25 mouse cellular contexts compared by ENCODE assay signal in genomic region chr4:131585946-131586345, GRCm38 (mm10).
DNase-seq lines count a peak whose midpoint lies in the region; TF ChIP-seq lines count a peak whose summit lies in the region.
"Had no signal": no experiment of that assay in that cellular context is flagged by ENCODE, and none has a peak within 500 bp of the region (broad histone marks: within the 10 kb centered on the region; RNA-seq: fewer than 3 reads in every experiment).

No protein-coding gene starts in this region.

- no peak for TF ChIP-seq POLR2A in kidney, adult 2 months (IDR thresholded peaks at IDR 0.05; ENCODE audit: low read depth, low read length)

- WGBS in kidney, adult 2 months = 31% methylated on average over 3 of the region's 3 CpGs

- H3K27ac ChIP-seq in kidney, adult 2 months (ENCODE audit: insufficient read depth, low read depth, low read length) = no peak overlapping the region
- H3K27ac ChIP-seq: embryonic facial prominence, embryonic 10.5 days; embryonic facial prominence, embryonic 13.5 days; forebrain, embryonic 12.5 days; forebrain, embryonic 15.5 days; heart, adult 2 months; heart, embryonic 10.5 days; heart, embryonic 13.5 days; hindbrain, embryonic 14.5 days had no signal

- peak; percentile 53 for DNase-seq in kidney, adult 2 months
- DNase-seq in kidney, postnatal 10 days = no peak
- peak; percentile 6 for DNase-seq in brain, adult 2 months (ENCODE audit: low read depth, low spot score)
- peak; percentile 3 for DNase-seq in kidney, postnatal 14 days
- no peak for DNase-seq in thymus, adult 18-20 months
- DNase-seq in lung, postnatal 4 days = no peak
- DNase-seq: adrenal gland, adult 2 months; adrenal gland, postnatal 14 days; cerebellum, adult 11-12 months; cerebellum, adult 8-10 months; cerebellum, postnatal 36 days; embryo, embryonic 11 days; gastrocnemius, postnatal 10 days; gastrocnemius, postnatal 36 days; heart, adult 2 months; heart, postnatal 14 days; heart, postnatal 4 days had no signal

- no peaks in the 10 kb centered on the region for H3K27me3 ChIP-seq in kidney, adult 2 months (replicated peaks; ENCODE audit: control insufficient read depth, insufficient read depth, low read length)
- H3K27me3 ChIP-seq: embryonic facial prominence, embryonic 13.5 days had no signal

- H3K4me3 ChIP-seq in kidney, adult 2 months (ENCODE audit: insufficient read depth, low read depth, low read length) = no peak overlapping the region
- H3K4me3 ChIP-seq: embryonic facial prominence, embryonic 10.5 days; embryonic facial prominence, embryonic 13.5 days; erythroblast, embryonic 14.5 days; forebrain, embryonic 12.5 days; forebrain, embryonic 15.5 days; heart, adult 2 months; heart, embryonic 10.5 days; heart, embryonic 13.5 days had no signal

- H3K4me1 ChIP-seq in kidney, adult 2 months (ENCODE audit: control insufficient read depth, insufficient read depth, low read length) = peaks cover 6% of the 10 kb centered on the region; the same call in 1 of the 2 replicates
- H3K4me1 ChIP-seq: embryonic facial prominence, embryonic 10.5 days; embryonic facial prominence, embryonic 13.5 days; forebrain, embryonic 12.5 days; forebrain, embryonic 15.5 days; heart, embryonic 10.5 days; heart, embryonic 13.5 days had no signal

- no peak for TF ChIP-seq CTCF in kidney, adult 2 months (conservative IDR thresholded peaks at IDR 0.05; ENCODE audit: insufficient read depth, insufficient read length, low read depth, low read length)

- no peaks in the 10 kb centered on the region for H3K36me3 ChIP-seq in kidney, adult 2 months (ENCODE audit: control insufficient read depth, insufficient read depth, low read length)
- H3K36me3 ChIP-seq: embryonic facial prominence, embryonic 10.5 days; embryonic facial prominence, embryonic 13.5 days; forebrain, embryonic 12.5 days; forebrain, embryonic 15.5 days; heart, embryonic 10.5 days; heart, embryonic 13.5 days had no signal

Comparison
In these comparisons a context has a peak if more than half of its experiments do, and no peak if none do; other contexts are left out.
1. DNase-seq: peak in kidney, adult 2 months (single experiment), brain, adult 2 months (single experiment) and kidney, postnatal 14 days (single experiment); none in kidney, postnatal 10 days (single experiment), thymus, adult 18-20 months (0 of 2) and lung, postnatal 4 days (0 of 2).